Mouse (Mus musculus): ENCODE data around the gene Inka1. TPM values are rescaled to one million over a fixed set of nuclear protein-coding genes. Genes with fewer than 3 reads are reported as not detected.

Gene Inka1
- 74.2 and 81.8 TPM in 2 replicates for polyA plus RNA-seq (2014; fragmentation: Nextera tagmentation; extraction: Ambion mirVana)

GRCm38 (mm10) chr9:107985131-107986119 lies at the start of gene Inka1:
Gene Inka1 (minus strand): TSS chr9:107985879.
- H3K27me3 ChIP-seq (ENCODE audit: insufficient read depth, low read length): no peaks in the 10 kb centered on the region
- peak within 1 kb of the TSS; percentile 54 for H3K4me3 ChIP-seq (ENCODE audit: low read depth, low read length)
- H3K9me3 ChIP-seq (ENCODE audit: low read depth, low read length): no peaks in the 10 kb centered on the region
- peaks cover 15% of the 10 kb centered on the region; the same call in 1 of the 2 replicates for H3K36me3 ChIP-seq (ENCODE audit: insufficient read depth)
- TF ChIP-seq CTCF (IDR thresholded peaks at IDR 0.05; ENCODE audit: low read depth): no peak; the same call in 1 of the 2 replicates
- peak; percentile 94 for DNase-seq
- ATAC-seq (ENCODE audit: insufficient read depth): peak; percentile 42
- H3K4me1 ChIP-seq (ENCODE audit: insufficient read depth): peaks cover 24% of the 10 kb centered on the region
- peak within 1 kb of the TSS; percentile 100 for H3K27ac ChIP-seq (ENCODE audit: low read depth)
- H3K4me2 ChIP-seq: peak within 1 kb of the TSS; percentile 93
- WGBS: under 1% methylated on average over 58 of the region's 58 CpGs
- H3K9ac ChIP-seq: peak within 1 kb of the TSS; percentile 74

- Histone ChIP-seq H3K27ac (ENCODE audit: low read depth) (no peak overlapping the region), H3K9ac (no peak overlapping the region), H3K36me3 (ENCODE audit: insufficient read depth) (peaks cover 54% of the 10 kb centered on the region), H3K4me1 (ENCODE audit: insufficient read depth) (no peaks in the 10 kb centered on the region), H3K4me2 (no peak overlapping the region), H3K9me3 (ENCODE audit: low read depth, low read length) (no peaks in the 10 kb centered on the region), H3K27me3 (ENCODE audit: insufficient read depth, low read length) (no peaks in the 10 kb centered on the region), H3K4me3 (ENCODE audit: low read depth, low read length) (no peak overlapping the region)
- DNase-seq (no peak), ATAC-seq (ENCODE audit: insufficient read depth) (no peak)
- WGBS: 85% methylated on average over 5 of the region's 5 CpGs
- TF ChIP-seq CTCF (IDR thresholded peaks at IDR 0.05; ENCODE audit: low read depth): no peak
Measured at GRCm38 (mm10) chr9:108032126-108032525, 46.4 kb upstream of the Inka1 start.

GRCm38 (mm10) chr9:108027867-108028266 lies 42.2 kb upstream of the Inka1 start:
- Histone ChIP-seq H3K4me1 (ENCODE audit: insufficient read depth) (no peaks in the 10 kb centered on the region), H3K9me3 (ENCODE audit: low read depth, low read length) (no peaks in the 10 kb centered on the region), H3K9ac (no peak overlapping the region), H3K27me3 (ENCODE audit: insufficient read depth, low read length) (no peaks in the 10 kb centered on the region), H3K4me2 (no peak overlapping the region), H3K36me3 (ENCODE audit: insufficient read depth) (peaks cover 64% of the 10 kb centered on the region), H3K27ac (ENCODE audit: low read depth) (no peak overlapping the region), H3K4me3 (ENCODE audit: low read depth, low read length) (no peak overlapping the region)
- 98% methylated on average over 3 of the region's 3 CpGs for WGBS
- DNase-seq (no peak), ATAC-seq (ENCODE audit: insufficient read depth) (no peak)
- TF ChIP-seq CTCF (IDR thresholded peaks at IDR 0.05; ENCODE audit: low read depth): no peak

GRCm38 (mm10) chr9:108026584-108026983 lies 40.9 kb upstream of the Inka1 start:
- DNase-seq (no peak), ATAC-seq (ENCODE audit: insufficient read depth) (no peak)
- 83% methylated on average over 3 of the region's 3 CpGs for WGBS

GRCm38 (mm10) chr9:108023216-108023615 lies 37.5 kb upstream of the Inka1 start:
- Histone ChIP-seq H3K4me2 (no peak overlapping the region), H3K27ac (ENCODE audit: low read depth) (no peak overlapping the region), H3K36me3 (ENCODE audit: insufficient read depth) (peaks cover 42% of the 10 kb centered on the region), H3K4me1 (ENCODE audit: insufficient read depth) (no peaks in the 10 kb centered on the region), H3K4me3 (ENCODE audit: low read depth, low read length) (no peak overlapping the region), H3K9ac (no peak overlapping the region), H3K27me3 (ENCODE audit: insufficient read depth, low read length) (no peaks in the 10 kb centered on the region), H3K9me3 (ENCODE audit: low read depth, low read length) (no peaks in the 10 kb centered on the region)
- no peak for ATAC-seq (ENCODE audit: insufficient read depth)
- TF ChIP-seq CTCF (IDR thresholded peaks at IDR 0.05; ENCODE audit: low read depth): no peak
- WGBS: 85% methylated on average over 3 of the region's 3 CpGs
- DNase-seq: no peak

More at GRCm38 (mm10) chr9:108026584-108026983, 40.9 kb upstream of the Inka1 start:
- H3K27ac ChIP-seq (ENCODE audit: low read depth): no peak overlapping the region
- no peak overlapping the region for H3K4me3 ChIP-seq (ENCODE audit: low read depth, low read length)
- H3K4me1 ChIP-seq (ENCODE audit: insufficient read depth): no peaks in the 10 kb centered on the region
- H3K4me2 ChIP-seq: no peak overlapping the region
- H3K9ac ChIP-seq: no peak overlapping the region
- H3K27me3 ChIP-seq (ENCODE audit: insufficient read depth, low read length): no peaks in the 10 kb centered on the region
- H3K9me3 ChIP-seq (ENCODE audit: low read depth, low read length): no peaks in the 10 kb centered on the region
- peaks cover 54% of the 10 kb centered on the region for H3K36me3 ChIP-seq (ENCODE audit: insufficient read depth)
- TF ChIP-seq CTCF (IDR thresholded peaks at IDR 0.05; ENCODE audit: low read depth): peak; percentile 21; the same call in 1 of the 2 replicates

GRCm38 (mm10) chr9:108020741-108021140 lies 35.1 kb upstream of the Inka1 start:
- TF ChIP-seq CTCF (IDR thresholded peaks at IDR 0.05; ENCODE audit: low read depth): no peak
- peaks cover 21% of the 10 kb centered on the region for H3K36me3 ChIP-seq (ENCODE audit: insufficient read depth)
- no peaks in the 10 kb centered on the region for H3K27me3 ChIP-seq (ENCODE audit: insufficient read depth, low read length)
- no peak overlapping the region for H3K27ac ChIP-seq (ENCODE audit: low read depth)
- ATAC-seq (ENCODE audit: insufficient read depth) (no peak), DNase-seq (no peak)
- H3K9ac ChIP-seq: no peak overlapping the region
- 97% methylated on average over 1 of the region's 1 CpGs for WGBS
- H3K9me3 ChIP-seq (ENCODE audit: low read depth, low read length): no peaks in the 10 kb centered on the region
- H3K4me3 ChIP-seq (ENCODE audit: low read depth, low read length): no peak overlapping the region
- no peak overlapping the region for H3K4me2 ChIP-seq
- H3K4me1 ChIP-seq (ENCODE audit: insufficient read depth): no peaks in the 10 kb centered on the region

- peaks cover 17% of the 10 kb centered on the region; the same call in 1 of the 2 replicates for H3K36me3 ChIP-seq (ENCODE audit: insufficient read depth)
- no peak for TF ChIP-seq CTCF (IDR thresholded peaks at IDR 0.05; ENCODE audit: low read depth)
- no peak overlapping the region for H3K4me2 ChIP-seq
- no peaks in the 10 kb centered on the region for H3K9me3 ChIP-seq (ENCODE audit: low read depth, low read length)
- WGBS: 83% methylated on average over 3 of the region's 3 CpGs
- no peaks in the 10 kb centered on the region for H3K4me1 ChIP-seq (ENCODE audit: insufficient read depth)
- H3K4me3 ChIP-seq (ENCODE audit: low read depth, low read length): no peak overlapping the region
- no peaks in the 10 kb centered on the region for H3K27me3 ChIP-seq (ENCODE audit: insufficient read depth, low read length)
- H3K27ac ChIP-seq (ENCODE audit: low read depth): no peak overlapping the region
- DNase-seq (no peak), ATAC-seq (ENCODE audit: insufficient read depth) (no peak)
- H3K9ac ChIP-seq: no peak overlapping the region
Measured at GRCm38 (mm10) chr9:108017127-108017526, 31.4 kb upstream of the Inka1 start.

Measured in lung, embryonic 14.5 days (tissue).